Mouse (Mus musculus) adrenal gland, adult 8-10 months (tissue): ENCODE results near the gene Cab39l. TPM values are rescaled to one million over a fixed set of nuclear protein-coding genes. Genes with fewer than 3 reads are reported as not detected.
"Not testable (repeated sequence)": the region's sequence is repeated elsewhere in the genome, so short reads cannot be mapped to it uniquely, and the experiment has no call there.

Source experiments
- DNase-seq: peaks from one replicate; pipeline ENCODE4 v3.0.0; 2022
- total RNA-seq, 4 experiments: library from RNA; stranded (reverse); gene quantifications; 2 replicates each; pipeline ENCODE4 v1.2.4; 2022

Cab39l gene
- total RNA-seq, 4 experiments from 2014 or later: 31.7 to 46.4 (median 42.3) TPM

- no peak for DNase-seq
Observed at GRCm38 (mm10) chr14:59590614-59591013, 149.8 kb downstream of the Cab39l start.

- DNase-seq: no peak
Observed at GRCm38 (mm10) chr14:59591901-59592300, 151.1 kb downstream of the Cab39l start.

GRCm38 (mm10) chr14:59592593-59592992 lies 151.8 kb downstream of the Cab39l start:
- DNase-seq: no peak

GRCm38 (mm10) chr14:59594988-59595387 lies 154.2 kb downstream of the Cab39l start:
- no peak for DNase-seq

- peak; percentile 93 for DNase-seq
Observed at GRCm38 (mm10) chr14:59597398-59598259, 156.9 kb downstream of the Cab39l start, which contains the start of gene Cdadc1. Gene Cdadc1 (minus strand): TSS chr14:59597959.

- DNase-seq: no peak
Observed at GRCm38 (mm10) chr14:59598260-59598627, 157.5 kb downstream of the Cab39l start.

GRCm38 (mm10) chr14:59604002-59604645 lies 163.4 kb downstream of the Cab39l start:
- no peak for DNase-seq

- DNase-seq: peak; percentile 27
Observed at GRCm38 (mm10) chr14:59605671-59606353, 165.0 kb downstream of the Cab39l start.

- DNase-seq: no peak
Observed at GRCm38 (mm10) chr14:59607021-59607420, 166.2 kb downstream of the Cab39l start.

- peak; percentile 28 for DNase-seq
Observed at GRCm38 (mm10) chr14:59612920-59613625, 172.3 kb downstream of the Cab39l start.

GRCm38 (mm10) chr14:59614149-59614548 lies 173.4 kb downstream of the Cab39l start:
- not testable (repeated sequence) for DNase-seq

- no peak for DNase-seq
Observed at GRCm38 (mm10) chr14:59616802-59617201, 176.0 kb downstream of the Cab39l start.

- DNase-seq: no peak
Observed at GRCm38 (mm10) chr14:59624326-59624885, 183.6 kb downstream of the Cab39l start.

- DNase-seq: peak; percentile 58
Observed at GRCm38 (mm10) chr14:59625158-59625805, 184.5 kb downstream of the Cab39l start, which contains the start of gene Shisa2. Gene Shisa2 (plus strand): TSS chr14:59625308.

- peak; percentile 8 for DNase-seq
Observed at GRCm38 (mm10) chr14:59625806-59626364, 185.1 kb downstream of the Cab39l start.

GRCm38 (mm10) chr14:59626711-59627110 lies 185.9 kb downstream of the Cab39l start:
- DNase-seq: no peak

- DNase-seq: no peak
Observed at GRCm38 (mm10) chr14:59627142-59627680, 186.4 kb downstream of the Cab39l start.

- no peak for DNase-seq
Observed at GRCm38 (mm10) chr14:59627823-59628222, 187.1 kb downstream of the Cab39l start.

- no peak for DNase-seq
Observed at GRCm38 (mm10) chr14:59629308-59629707, 188.5 kb downstream of the Cab39l start.

GRCm38 (mm10) chr14:59630096-59630495 lies 189.3 kb downstream of the Cab39l start:
- DNase-seq: no peak

- no peak for DNase-seq
Observed at GRCm38 (mm10) chr14:59632067-59632466, 191.3 kb downstream of the Cab39l start.
